In genomic region chr11:5415617-5416338, GRCm38 (mm10) we compare ENCODE assay signal across 8 mouse cellular contexts. TPM values are rescaled to one million over a fixed set of nuclear protein-coding genes. Genes with fewer than 3 reads are reported as not detected.
DNase-seq lines count a peak whose midpoint lies in the region; ATAC-seq and TF ChIP-seq lines count a peak whose summit lies in the region.

No protein-coding gene starts in this region.

- peak overlapping the region; percentile 50 for H3K4me2 ChIP-seq in heart, embryonic 14.5 days (ENCODE audit: low read length)
- H3K4me2 ChIP-seq in kidney, embryonic 15.5 days = peak overlapping the region; percentile 35
- H3K4me2 ChIP-seq in lung, embryonic 15.5 days = peak overlapping the region; percentile 24
- no peak overlapping the region; the same call in 1 of the 2 replicates for H3K4me2 ChIP-seq in stomach, embryonic 14.5 days (replicated peaks; ENCODE audit: low read depth, low read length)

- peak overlapping the region; percentile 58 for H3K9ac ChIP-seq in heart, embryonic 14.5 days (ENCODE audit: low read length)
- no peak overlapping the region; the same call in 1 of the 2 replicates for H3K9ac ChIP-seq in kidney, embryonic 15.5 days
- H3K9ac ChIP-seq in lung, embryonic 15.5 days = no peak overlapping the region
- H3K9ac ChIP-seq in stomach, embryonic 14.5 days (replicated peaks; ENCODE audit: low read depth, low read length) = no peak overlapping the region

- H3K4me3 ChIP-seq in cerebellum, adult 2 months (replicated peaks; ENCODE audit: insufficient read depth, low read depth, low read length) = no peak overlapping the region
- H3K4me3 ChIP-seq in brown adipose tissue, adult 24 weeks (ENCODE audit: insufficient read depth, low read depth, low read length) = no peak overlapping the region
- H3K4me3 ChIP-seq in heart, embryonic 14.5 days (ENCODE audit: control insufficient read depth in 1 of 2, insufficient read depth in 1 of 2, low read depth in 1 of 2, low read length in 2 of 2) = no peak overlapping the region
- 0 out of 2 replicates have a peak overlapping the region, but pooled peaks have one; percentile 2 for H3K4me3 ChIP-seq in kidney, embryonic 15.5 days (replicated peaks)
- no peak overlapping the region for H3K4me3 ChIP-seq in lung, embryonic 15.5 days
- H3K4me3 ChIP-seq in stomach, embryonic 14.5 days (ENCODE audit: low read depth, low read length) = no peak overlapping the region

- TF ChIP-seq CTCF in cerebellum, adult 2 months (IDR thresholded peaks at IDR 0.05; ENCODE audit: borderline replicate concordance, insufficient read depth, low read depth, low read length) = no peak

- H3K27me3 ChIP-seq in cerebellum, adult 2 months (ENCODE audit: control insufficient read depth, insufficient read depth, low read length) = no peaks in the 10 kb centered on the region
- no peaks in the 10 kb centered on the region for H3K27me3 ChIP-seq in heart, embryonic 14.5 days (ENCODE audit: control insufficient read depth, insufficient read depth, low read length)
- no peaks in the 10 kb centered on the region for H3K27me3 ChIP-seq in kidney, embryonic 15.5 days
- H3K27me3 ChIP-seq in lung, embryonic 15.5 days = no peaks in the 10 kb centered on the region
- no peaks in the 10 kb centered on the region for H3K27me3 ChIP-seq in stomach, embryonic 14.5 days (ENCODE audit: control insufficient read depth, insufficient read depth, low read length)

- no peak for DNase-seq in cerebellum, adult 2 months
- no peak for DNase-seq in cerebellum, postnatal 25 days
- no peak for DNase-seq in urinary bladder, postnatal 25 days (ENCODE audit: low spot score)

- H3K27ac ChIP-seq in cerebellum, adult 2 months (ENCODE audit: insufficient read depth, low read length) = peak overlapping the region; percentile 24; the same call in 1 of the 2 replicates
- 0 out of 2 replicates have a peak overlapping the region, but pooled peaks have one; percentile 3 for H3K27ac ChIP-seq in brown adipose tissue, adult 24 weeks (replicated peaks; ENCODE audit: low read depth, low read length)
- H3K27ac ChIP-seq in heart, embryonic 14.5 days (replicated peaks in 1 of 2; ENCODE audit: control insufficient read depth in 1 of 2, insufficient read depth in 1 of 2, low read depth in 2 of 2, low read length in 2 of 2) = peak overlapping the region; percentile 93 to 94
- H3K27ac ChIP-seq in kidney, embryonic 15.5 days = peak overlapping the region; percentile 94
- H3K27ac ChIP-seq in lung, embryonic 15.5 days = peak overlapping the region; percentile 68
- H3K27ac ChIP-seq in stomach, embryonic 14.5 days (ENCODE audit: low read length) = peak overlapping the region; percentile 82; the same call in 1 of the 2 replicates

- peaks cover 6% of the 10 kb centered on the region; the same call in 1 of the 2 replicates for H3K4me1 ChIP-seq in cerebellum, adult 2 months (ENCODE audit: control insufficient read depth, insufficient read depth, low read length)
- H3K4me1 ChIP-seq in brown adipose tissue, adult 24 weeks (ENCODE audit: control insufficient read depth, insufficient read depth, insufficient read length, low read length) = peaks cover 3% of the 10 kb centered on the region
- peaks cover 28 to 66% of the 10 kb centered on the region in 2 experiments for H3K4me1 ChIP-seq in heart, embryonic 14.5 days (ENCODE audit: control insufficient read depth in 2 of 2, insufficient read depth in 2 of 2, low read length in 2 of 2)
- peaks cover 75% of the 10 kb centered on the region for H3K4me1 ChIP-seq in kidney, embryonic 15.5 days
- H3K4me1 ChIP-seq in lung, embryonic 15.5 days = peaks cover 69% of the 10 kb centered on the region
- peaks cover 32% of the 10 kb centered on the region for H3K4me1 ChIP-seq in stomach, embryonic 14.5 days (ENCODE audit: control insufficient read depth, insufficient read depth, low read length)

- ATAC-seq in heart, embryonic 14.5 days (ENCODE audit: insufficient number of reproducible peaks, insufficient read depth, low FRiP score, low read depth) = peak; percentile 42; the same call in 1 of the 2 replicates
- peak; percentile 82 for ATAC-seq in kidney, embryonic 15.5 days (replicated peaks; ENCODE audit: low FRiP score)
- peak; percentile 74; the same call in 1 of the 2 replicates for ATAC-seq in lung, embryonic 15.5 days (ENCODE audit: borderline replicate concordance, extremely low read depth, low FRiP score, low TSS enrichment)
- peak; percentile 57; the same call in 1 of the 2 replicates for ATAC-seq in stomach, embryonic 14.5 days (ENCODE audit: insufficient number of reproducible peaks, insufficient read depth, low FRiP score, low read depth)

- no peaks in the 10 kb centered on the region for H3K9me3 ChIP-seq in heart, embryonic 14.5 days (ENCODE audit: control insufficient read depth, low read length)
- no peaks in the 10 kb centered on the region for H3K9me3 ChIP-seq in kidney, embryonic 15.5 days (replicated peaks)
- no peaks in the 10 kb centered on the region for H3K9me3 ChIP-seq in lung, embryonic 15.5 days
- no peaks in the 10 kb centered on the region for H3K9me3 ChIP-seq in stomach, embryonic 14.5 days (ENCODE audit: control insufficient read depth, low read depth, low read length)

- no peak for TF ChIP-seq POLR2A in cerebellum, adult 2 months (IDR thresholded peaks at IDR 0.05; ENCODE audit: borderline replicate concordance, insufficient read depth, low read length)

- WGBS in cerebellum, adult 2 months = 61% methylated on average over 6 of the region's 6 CpGs
- 12% methylated on average over 6 of the region's 6 CpGs for WGBS in heart, embryonic 14.5 days
- WGBS in kidney, embryonic 15.5 days = 8% methylated on average over 6 of the region's 6 CpGs
- WGBS in lung, embryonic 15.5 days = 6% methylated on average over 6 of the region's 6 CpGs
- 9% methylated on average over 6 of the region's 6 CpGs for WGBS in stomach, embryonic 14.5 days

- no peaks in the 10 kb centered on the region for H3K36me3 ChIP-seq in heart, embryonic 14.5 days (ENCODE audit: control insufficient read depth, insufficient read depth, low read length)
- no peaks in the 10 kb centered on the region for H3K36me3 ChIP-seq in kidney, embryonic 15.5 days
- no peaks in the 10 kb centered on the region for H3K36me3 ChIP-seq in lung, embryonic 15.5 days
- H3K36me3 ChIP-seq in stomach, embryonic 14.5 days (ENCODE audit: control insufficient read depth, insufficient read depth, low read length) = no peaks in the 10 kb centered on the region

RNA-seq across cellular contexts. Expression of gene Znrf3, which starts 28.9 kb away (rescaled TPM):
- polyA plus RNA-seq in cerebellum, adult 2 months (2012; rRNA removed) = 5.4 and 5.8 TPM in 2 replicates
- polyA plus RNA-seq in brown adipose tissue, adult 24 weeks (2012; ENCODE audit: insufficient read depth, insufficient read length, missing spikeins) = 2.9 and 4.5 TPM in 2 replicates
- 7.2 and 7.5 TPM in 2 replicates for polyA plus RNA-seq in heart, embryonic 14.5 days (2014; fragmentation: Nextera tagmentation; extraction: Ambion mirVana)
- polyA plus RNA-seq in kidney, embryonic 15.5 days (2015; fragmentation: Nextera tagmentation; extraction: Ambion mirVana) = 17.5 and 18.2 TPM in 2 replicates
- 14.7 and 15.8 TPM in 2 replicates for polyA plus RNA-seq in lung, embryonic 15.5 days (2015; fragmentation: Nextera tagmentation; extraction: Ambion mirVana)
- polyA plus RNA-seq in stomach, embryonic 14.5 days (2014; fragmentation: Nextera tagmentation; extraction: Ambion mirVana) = 17.2 and 19.7 TPM in 2 replicates

Comparison
In these comparisons a context has a peak if more than half of its experiments do, and no peak if none do; other contexts are left out.
1. H3K27ac ChIP-seq: peak in every context shown above with its lines; median percentile 94 in kidney, embryonic 15.5 days; 94 in heart, embryonic 14.5 days; 82 in stomach, embryonic 14.5 days; 68 in lung, embryonic 15.5 days; 24 in cerebellum, adult 2 months; 3 in brown adipose tissue, adult 24 weeks.